Mouse (Mus musculus) megakaryocyte, embryonic 14.5 days (primary cell): ENCODE results near the gene Nrp2.

Experiments
- FLI1 ChIP-seq: IDR thresholded peaks from 2 replicates; pipeline ENCODE4 v1.6.1; 2012; ENCODE audit warnings: low read length, inconsistent platforms, mixed read lengths
- GATA1 ChIP-seq: IDR thresholded peaks from 3 replicates; pipeline ENCODE4 v1.6.1; 2012; ENCODE audit warnings: mixed read lengths, low read length, inconsistent platforms, borderline replicate concordance

- TF ChIP-seq GATA1 (no peak), FLI1 (no peak)
Observed at GRCm38 (mm10) chr1:62860788-62861187, 157.7 kb downstream of the Nrp2 start.
